Mouse (Mus musculus) small intestine, adult 2 months (tissue): Measurements from ENCODE around the gene Dst. TPM values are rescaled to one million over a fixed set of nuclear protein-coding genes. Genes with fewer than 3 reads are reported as not detected.

ENCODE experiments used
- H3K27ac ChIP-seq: fragments of 200-500 bp; 2 replicates; pipeline ENCODE4 v1.5.1; 2012; ENCODE audit warnings: low read depth, low read length, control low read depth, inconsistent platforms; ENCODE audit not compliant: insufficient read depth
- H3K27me3 ChIP-seq: fragments of 200-500 bp; 2 replicates; pipeline ENCODE4 v1.6.1; 2012; ENCODE audit warnings: mild to moderate bottlenecking, moderate library complexity, low read length, inconsistent platforms; ENCODE audit not compliant: control insufficient read depth, insufficient read depth
- H3K36me3 ChIP-seq: fragments of 200-500 bp; 2 replicates; pipeline ENCODE4 v1.6.1; 2012; ENCODE audit warnings: mild to moderate bottlenecking, low read length, control low read depth, inconsistent platforms; ENCODE audit not compliant: control insufficient read depth, insufficient read depth
- H3K4me1 ChIP-seq: fragments of 200-500 bp; 2 replicates; pipeline ENCODE4 v1.6.1; 2012; ENCODE audit warnings: low read length, inconsistent platforms, mixed read lengths; ENCODE audit not compliant: control insufficient read depth, insufficient read depth, insufficient read length
- H3K4me3 ChIP-seq: fragments of 200-500 bp; 2 replicates; pipeline ENCODE4 v1.5.1; 2012; ENCODE audit warnings: low read depth, mild to moderate bottlenecking, control low read depth, inconsistent platforms, low read length, moderate library complexity
- CTCF ChIP-seq: fragments of 200-500 bp; IDR thresholded peaks from 2 replicates; pipeline ENCODE4 v1.5.1; 2012; ENCODE audit warnings: low read depth, mild to moderate bottlenecking, control low read depth, inconsistent platforms, low read length, moderate library complexity, mixed read lengths; ENCODE audit not compliant: insufficient replicate concordance, insufficient read length; ENCODE audit errors: extremely low read depth
- POLR2A ChIP-seq: fragments of 200-500 bp; IDR thresholded peaks from 2 replicates; pipeline ENCODE4 v1.6.1; 2012; ENCODE audit warnings: low read depth, mild to moderate bottlenecking, control low read depth, inconsistent platforms, low read length, moderate library complexity
- WGBS: fragments of 180-500 bp; shearing (Covaris S2); methylation state at CpG from one replicate; pipeline ENCODE4 v1.1.7; 2018; 5-methylcytosine and 5-hydroxymethylcytosine counted together
- polyA plus RNA-seq: library from polyadenylated mRNA; depleted of rRNA; stranded (reverse); fragments of >200 nt; gene quantifications from 2 replicates; pipeline ENCODE4 v1.2.3, GENCODE M21; 2012

Dst gene
- polyA plus RNA-seq, 1 experiment = 31.9 TPM

GRCm38 (mm10) chr1:34007379-34007778, 99.4 kb downstream of the Dst start:
- Histone ChIP-seq H3K4me3 (no peak overlapping the region), H3K36me3 (no peaks in the 10 kb centered on the region), H3K27me3 (0 out of 2 replicates have a peak, but pooled peaks cover 4% of the 10 kb centered on the region), H3K27ac (no peak overlapping the region), H3K4me1 (peaks cover 1% of the 10 kb centered on the region; the same call in 1 of the 2 replicates)
- TF ChIP-seq POLR2A = no peak
- no peak for TF ChIP-seq CTCF
- 82% methylated on average over 4 of the region's 4 CpGs for WGBS

- Histone ChIP-seq H3K27ac (no peak overlapping the region), H3K36me3 (no peaks in the 10 kb centered on the region), H3K4me3 (peak overlapping the region; percentile 63), H3K27me3 (0 out of 2 replicates have a peak, but pooled peaks cover 4% of the 10 kb centered on the region), H3K4me1 (peaks cover 1% of the 10 kb centered on the region; the same call in 1 of the 2 replicates)
- no peak for TF ChIP-seq CTCF
- TF ChIP-seq POLR2A = no peak
- under 1% methylated on average over 44 of the region's 47 CpGs for WGBS
These were observed 103.1 kb downstream of the Dst start for GRCm38 (mm10) chr1:34011051-34011677.

GRCm38 (mm10) chr1:34011821-34012271, 103.8 kb downstream of the Dst start:
- 8% methylated on average over 16 of the region's 16 CpGs for WGBS
- Histone ChIP-seq H3K27ac (0 out of 2 replicates have a peak overlapping the region, but pooled peaks have one; percentile 11), H3K27me3 (0 out of 2 replicates have a peak, but pooled peaks cover 4% of the 10 kb centered on the region), H3K36me3 (no peaks in the 10 kb centered on the region), H3K4me3 (peak overlapping the region; percentile 63), H3K4me1 (peaks cover under 1% of the 10 kb centered on the region; the same call in 1 of the 2 replicates)
- TF ChIP-seq CTCF (no peak), POLR2A (no peak)

GRCm38 (mm10) chr1:34013490-34013889, 105.5 kb downstream of the Dst start:
- Histone ChIP-seq H3K4me3 (no peak overlapping the region), H3K36me3 (no peaks in the 10 kb centered on the region), H3K4me1 (no peaks in the 10 kb centered on the region; the same call in 1 of the 2 replicates), H3K27me3 (0 out of 2 replicates have a peak, but pooled peaks cover 4% of the 10 kb centered on the region), H3K27ac (no peak overlapping the region)
- WGBS = 81% methylated on average over 5 of the region's 5 CpGs
- TF ChIP-seq CTCF = no peak
- TF ChIP-seq POLR2A = no peak

GRCm38 (mm10) chr1:34016780-34017179, 108.8 kb downstream of the Dst start:
- 91% methylated on average over 15 of the region's 15 CpGs for WGBS
- no peaks in the 10 kb centered on the region for H3K36me3 ChIP-seq
- TF ChIP-seq CTCF (no peak), POLR2A (no peak)
- no peaks in the 10 kb centered on the region for H3K4me1 ChIP-seq
- 0 out of 2 replicates have a peak, but pooled peaks cover 3% of the 10 kb centered on the region for H3K27me3 ChIP-seq
- no peak overlapping the region for H3K4me3 ChIP-seq
- no peak overlapping the region for H3K27ac ChIP-seq

GRCm38 (mm10) chr1:34017323-34017722, 109.3 kb downstream of the Dst start:
- no peak for TF ChIP-seq CTCF
- TF ChIP-seq POLR2A = no peak
- Histone ChIP-seq H3K4me3 (no peak overlapping the region), H3K36me3 (no peaks in the 10 kb centered on the region), H3K27ac (no peak overlapping the region), H3K4me1 (no peaks in the 10 kb centered on the region), H3K27me3 (no peaks in the 10 kb centered on the region)
- 87% methylated on average over 4 of the region's 4 CpGs for WGBS

GRCm38 (mm10) chr1:34020599-34020998, 112.6 kb downstream of the Dst start:
- WGBS = 82% methylated on average over 6 of the region's 6 CpGs
- H3K4me1 ChIP-seq = no peaks in the 10 kb centered on the region
- H3K4me3 ChIP-seq = no peak overlapping the region
- H3K27me3 ChIP-seq = no peaks in the 10 kb centered on the region
- no peaks in the 10 kb centered on the region for H3K36me3 ChIP-seq
- H3K27ac ChIP-seq = no peak overlapping the region
- TF ChIP-seq CTCF (no peak), POLR2A (no peak)

- no peak overlapping the region for H3K4me3 ChIP-seq
- 61% methylated on average over 2 of the region's 2 CpGs for WGBS
- H3K4me1 ChIP-seq = no peaks in the 10 kb centered on the region
- H3K36me3 ChIP-seq = no peaks in the 10 kb centered on the region
- TF ChIP-seq CTCF (no peak), POLR2A (no peak)
- H3K27ac ChIP-seq = no peak overlapping the region
- H3K27me3 ChIP-seq = no peaks in the 10 kb centered on the region
These were observed 113.5 kb downstream of the Dst start for GRCm38 (mm10) chr1:34021574-34021973.
